15 mouse cellular contexts compared by ENCODE assay signal in genomic region chr13:97857860-97858259, GRCm38 (mm10).
DNase-seq lines count a peak whose midpoint lies in the region; ATAC-seq lines count a peak whose summit lies in the region.
"Had no signal": no experiment of that assay in that cellular context is flagged by ENCODE, and none has a peak within 500 bp of the region (broad histone marks: within the 10 kb centered on the region; RNA-seq: fewer than 3 reads in every experiment).

No protein-coding gene starts in this region.

- no peak overlapping the region for H3K27ac ChIP-seq in heart, embryonic 12.5 days (ENCODE audit: poor library complexity, severe bottlenecking)
- 0 out of 2 replicates have a peak overlapping the region, but pooled peaks have one; percentile 4 for H3K27ac ChIP-seq in macrophage
- no peak overlapping the region for H3K27ac ChIP-seq in forebrain, embryonic 14.5 days (ENCODE audit: low read depth, low read length)
- H3K27ac ChIP-seq: forebrain, embryonic 10.5 days had no signal

- H3K4me1 ChIP-seq in heart, embryonic 12.5 days (replicated peaks) = peaks cover 21% of the 10 kb centered on the region
- no peaks in the 10 kb centered on the region for H3K4me1 ChIP-seq in forebrain, embryonic 14.5 days (ENCODE audit: control insufficient read depth, insufficient read depth, low read length)
- H3K4me1 ChIP-seq: forebrain, embryonic 10.5 days had no signal

- H3K4me2 ChIP-seq in heart, embryonic 12.5 days = no peak overlapping the region
- no peak overlapping the region for H3K4me2 ChIP-seq in forebrain, embryonic 14.5 days (ENCODE audit: low read length)

- no peaks in the 10 kb centered on the region for H3K36me3 ChIP-seq in heart, embryonic 12.5 days
- H3K36me3 ChIP-seq in macrophage (ENCODE audit: inconsistent target) = no peaks in the 10 kb centered on the region
- no peaks in the 10 kb centered on the region for H3K36me3 ChIP-seq in forebrain, embryonic 14.5 days (ENCODE audit: control insufficient read depth, insufficient read depth, low read length)
- H3K36me3 ChIP-seq: forebrain, embryonic 10.5 days had no signal

- H3K9me3 ChIP-seq in heart, embryonic 12.5 days (replicated peaks) = no peaks in the 10 kb centered on the region
- H3K9me3 ChIP-seq in forebrain, embryonic 14.5 days (replicated peaks; ENCODE audit: control insufficient read depth, low read length) = no peaks in the 10 kb centered on the region
- H3K9me3 ChIP-seq: forebrain, embryonic 10.5 days had no signal

- no peaks in the 10 kb centered on the region for H3K79me2 ChIP-seq in macrophage (ENCODE audit: inconsistent target)

- H3K27me3 ChIP-seq in heart, embryonic 12.5 days (replicated peaks) = no peaks in the 10 kb centered on the region
- H3K27me3 ChIP-seq in forebrain, embryonic 14.5 days (replicated peaks; ENCODE audit: control insufficient read depth, insufficient read depth, low read length) = no peaks in the 10 kb centered on the region

- no peak for ATAC-seq in heart, embryonic 12.5 days (ENCODE audit: insufficient number of reproducible peaks, low FRiP score)
- ATAC-seq in granulocyte monocyte progenitor cell, adult 5-6 weeks (replicated peaks; ENCODE audit: poor library complexity, severe bottlenecking) = peak; percentile 98
- no peak for ATAC-seq in forebrain, embryonic 14.5 days
- ATAC-seq: hindbrain, embryonic 16.5 days had no signal

- H3K4me3 ChIP-seq in heart, embryonic 12.5 days = no peak overlapping the region
- H3K4me3 ChIP-seq in macrophage (ENCODE audit: inconsistent target) = no peak overlapping the region
- H3K4me3 ChIP-seq in forebrain, embryonic 14.5 days (ENCODE audit: low read depth, low read length) = no peak overlapping the region
- H3K4me3 ChIP-seq: forebrain, embryonic 10.5 days had no signal

- DNase-seq in heart, adult 11 months = peak; percentile 81
- peak; percentile 79 for DNase-seq in 416B (ENCODE audit: low read depth)
- no peak for DNase-seq in gastrocnemius, adult 8-10 months (ENCODE audit: low spot score in 2 of 2)
- no peak for DNase-seq in gastrocnemius, postnatal 10 days
- DNase-seq in forebrain, embryonic 14.5 days (ENCODE audit: low spot score) = no peak
- DNase-seq: adrenal gland, adult 2 months; cerebellum, adult 18-20 months; kidney, postnatal 25 days; left cerebral cortex, postnatal 4 days; right cerebral cortex, adult 18-20 months had no signal

- WGBS in heart, embryonic 12.5 days = 63% methylated on average over 6 of the region's 6 CpGs
- 18% methylated on average over 6 of the region's 6 CpGs for WGBS in macrophage (ENCODE audit: missing documents)
- WGBS in forebrain, embryonic 14.5 days = 89% methylated on average over 6 of the region's 6 CpGs

- H3K9ac ChIP-seq in heart, embryonic 12.5 days = no peak overlapping the region
- no peak overlapping the region for H3K9ac ChIP-seq in forebrain, embryonic 14.5 days (ENCODE audit: low read length)

Comparison
In these comparisons a context has a peak if more than half of its experiments do, and no peak if none do; other contexts are left out.
1. DNase-seq: peak in heart, adult 11 months (single experiment) and 416B (single experiment); none in gastrocnemius, adult 8-10 months (0 of 2), gastrocnemius, postnatal 10 days (single experiment) and forebrain, embryonic 14.5 days (single experiment).